Mouse (Mus musculus) spleen, postnatal 36 days (tissue): ENCODE measurements around the gene Cbx5.

Source experiments
- DNase-seq, 2 experiments: peaks; one replicate each; pipeline ENCODE4 v3.0.0; 2022; ENCODE audit warnings: low spot score in 2 of 2, mixed read lengths in 1 of 2

Cbx5 gene

DNA sequence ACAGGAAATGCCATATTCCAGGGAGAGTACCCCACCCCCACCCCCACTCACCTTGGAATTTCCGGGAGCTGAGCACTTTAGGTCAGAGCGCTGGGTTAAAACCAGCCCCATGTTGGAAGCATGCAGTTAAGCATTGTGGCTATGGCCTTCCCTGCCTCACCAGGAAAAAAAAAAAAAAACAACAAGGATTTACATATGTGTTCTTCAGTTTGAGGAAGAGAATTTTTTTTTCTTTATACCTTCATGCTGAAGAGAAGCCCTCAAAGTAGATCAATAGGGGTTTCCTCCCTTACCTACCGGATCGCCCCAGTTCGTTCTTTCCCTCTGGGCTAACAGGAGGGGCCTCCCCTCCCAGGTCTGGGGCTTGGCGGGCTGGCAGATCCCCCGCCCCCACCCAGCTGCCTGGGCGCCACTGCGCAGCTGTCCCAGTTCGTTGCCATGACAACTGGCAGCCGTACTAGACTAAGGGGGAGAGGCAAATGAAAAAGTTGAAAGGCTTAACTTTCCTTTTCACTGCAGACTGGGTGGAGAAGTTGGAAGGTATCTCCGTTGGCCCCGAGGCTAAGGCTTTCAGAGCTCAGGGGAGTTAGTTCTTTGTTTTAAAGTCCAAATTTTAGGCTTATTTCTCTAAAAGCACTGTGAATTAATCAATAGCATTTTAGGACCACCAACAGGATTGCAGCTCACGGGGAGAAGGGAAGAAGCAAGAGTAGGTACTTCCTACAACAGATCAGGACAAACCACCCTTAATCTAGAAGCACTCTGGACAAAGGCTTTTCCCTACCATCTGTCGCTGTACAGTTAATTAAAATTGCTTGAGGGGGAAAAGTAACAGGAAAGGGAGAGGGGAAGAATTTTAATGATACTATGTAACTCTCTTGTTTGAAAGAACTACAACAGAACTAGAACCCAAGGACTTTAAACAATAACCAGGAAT, 24.4 kb downstream of the Cbx5 start:
- peak; percentile 72 to 77 for DNase-seq

DNA sequence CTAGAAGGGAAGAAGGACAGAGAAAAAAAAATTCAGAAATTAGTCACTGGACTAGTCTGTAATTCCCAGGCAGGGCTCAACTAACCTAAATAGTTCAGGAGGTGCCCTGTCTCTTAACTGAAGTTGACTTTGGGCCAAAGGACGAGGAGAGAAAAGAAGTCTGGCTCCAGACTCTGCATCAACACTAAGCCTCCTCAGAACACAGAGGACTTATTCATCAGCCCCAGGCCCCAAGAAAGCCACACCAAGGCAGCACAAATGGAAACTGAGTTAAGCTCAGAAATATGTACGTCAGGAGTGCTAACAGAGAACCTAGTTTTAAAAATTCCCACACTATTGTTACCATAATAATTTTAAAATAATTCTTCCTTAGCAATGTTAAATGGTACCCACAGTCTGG, 25.5 kb downstream of the Cbx5 start:
- DNase-seq: no peak

DNA sequence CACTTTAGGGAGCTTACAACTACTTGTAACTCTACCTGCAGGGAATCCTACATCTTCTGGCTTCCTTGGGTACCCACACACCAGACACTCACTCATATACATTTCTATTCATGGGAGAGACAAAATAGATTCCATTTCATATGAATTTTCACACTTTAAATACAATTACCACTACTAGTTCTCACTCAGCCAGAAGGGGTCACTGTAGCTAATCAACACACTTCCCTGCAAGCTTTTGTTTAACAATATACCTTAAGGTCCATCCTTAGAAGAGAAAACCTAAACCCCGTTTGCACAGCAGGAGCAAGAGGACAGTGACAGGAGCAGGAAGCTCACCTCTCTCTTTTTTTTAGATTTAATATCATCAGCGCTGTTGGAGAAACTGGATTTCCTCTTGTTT, 34.5 kb downstream of the Cbx5 start:
- no peak for DNase-seq

DNA sequence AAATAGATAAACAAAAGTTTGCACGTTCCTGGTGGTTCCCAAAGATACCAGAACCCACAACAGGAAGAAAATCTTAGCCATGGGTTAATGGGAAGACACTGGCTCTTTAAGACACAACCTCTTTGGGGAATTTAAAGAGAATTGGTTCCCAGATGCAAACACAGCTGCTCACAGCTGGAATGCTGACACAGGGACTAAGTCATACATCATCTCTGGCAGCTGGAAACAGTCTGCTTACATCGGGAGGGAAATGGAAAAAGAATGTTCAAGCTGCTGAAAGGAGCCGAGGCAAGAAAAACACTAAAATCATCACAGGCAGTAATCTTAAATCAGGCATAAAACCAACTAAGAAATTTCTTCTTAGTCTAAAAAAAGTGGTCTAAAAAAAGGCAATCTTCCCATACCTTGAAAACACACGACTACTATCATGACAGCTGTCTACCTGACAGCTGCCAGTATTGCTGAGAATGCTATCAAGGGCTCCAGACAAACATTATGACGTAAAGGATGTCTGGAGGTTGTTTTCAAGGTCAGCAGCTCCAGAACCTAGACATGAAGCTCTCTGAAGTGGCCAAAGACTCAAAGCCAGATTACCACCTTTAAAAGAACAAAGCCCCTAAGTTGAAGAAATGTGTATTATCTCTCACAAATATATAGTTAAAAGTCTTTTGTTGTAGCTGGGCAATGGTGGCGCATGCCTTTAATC, 37.4 kb downstream of the Cbx5 start:
- DNase-seq: no peak

DNA sequence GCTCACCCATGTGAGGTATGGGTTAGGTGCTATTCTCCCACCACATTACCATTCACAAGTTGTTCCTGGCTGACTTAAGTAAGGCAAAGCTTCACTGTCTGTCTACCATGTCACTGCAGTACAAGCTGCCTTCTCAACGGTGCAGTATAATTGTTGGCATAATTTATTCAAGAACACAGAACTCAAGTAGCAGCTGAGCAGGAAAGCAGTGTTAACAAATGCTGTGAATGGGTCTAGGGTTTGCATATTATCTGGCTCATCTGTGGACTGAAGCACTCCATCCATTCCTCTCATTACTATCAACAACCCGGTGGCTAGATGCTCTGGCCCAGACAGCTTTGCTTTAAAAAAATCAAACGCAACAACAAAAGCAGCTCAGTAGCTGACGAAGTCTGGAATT, 41.8 kb downstream of the Cbx5 start:
- no peak for DNase-seq

DNA sequence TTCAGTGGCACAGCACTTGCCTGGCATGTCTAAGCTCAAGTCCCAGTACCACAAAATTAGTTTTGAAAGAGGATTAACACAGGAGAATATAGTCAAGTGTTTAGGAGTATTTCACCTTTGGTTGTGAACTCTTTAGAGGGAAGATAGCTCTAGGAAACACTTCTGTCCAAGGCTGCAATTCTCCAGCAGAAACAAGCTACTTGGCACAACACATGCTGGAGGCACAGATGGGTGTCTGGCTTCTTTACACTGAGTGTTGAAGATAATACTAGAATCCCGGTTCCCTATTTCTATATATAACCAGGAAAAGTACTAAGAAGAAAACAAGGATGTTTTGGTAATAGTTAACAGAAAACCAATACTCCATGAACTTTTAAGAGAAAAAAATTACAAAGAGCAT, 42.8 kb downstream of the Cbx5 start:
- no peak for DNase-seq

DNA sequence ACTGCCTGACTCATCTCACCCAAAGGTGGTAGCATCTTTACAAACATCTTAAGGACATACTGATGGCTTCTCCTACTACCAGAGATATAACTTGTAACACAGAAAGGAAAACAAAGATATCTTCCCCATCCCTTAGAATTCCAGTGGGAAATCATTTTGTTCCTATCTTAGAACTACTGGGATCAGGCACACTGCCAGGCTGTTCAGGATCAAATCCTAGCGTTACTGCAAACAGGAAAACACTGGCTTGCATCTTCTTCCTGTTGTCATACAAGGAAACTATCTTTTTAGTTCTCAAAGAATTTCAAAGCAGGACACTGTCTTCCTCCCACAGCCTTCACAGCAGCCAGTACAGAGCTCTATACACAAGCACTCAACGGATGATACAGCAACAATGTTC, 46.0 kb downstream of the Cbx5 start:
- DNase-seq: no peak

DNA sequence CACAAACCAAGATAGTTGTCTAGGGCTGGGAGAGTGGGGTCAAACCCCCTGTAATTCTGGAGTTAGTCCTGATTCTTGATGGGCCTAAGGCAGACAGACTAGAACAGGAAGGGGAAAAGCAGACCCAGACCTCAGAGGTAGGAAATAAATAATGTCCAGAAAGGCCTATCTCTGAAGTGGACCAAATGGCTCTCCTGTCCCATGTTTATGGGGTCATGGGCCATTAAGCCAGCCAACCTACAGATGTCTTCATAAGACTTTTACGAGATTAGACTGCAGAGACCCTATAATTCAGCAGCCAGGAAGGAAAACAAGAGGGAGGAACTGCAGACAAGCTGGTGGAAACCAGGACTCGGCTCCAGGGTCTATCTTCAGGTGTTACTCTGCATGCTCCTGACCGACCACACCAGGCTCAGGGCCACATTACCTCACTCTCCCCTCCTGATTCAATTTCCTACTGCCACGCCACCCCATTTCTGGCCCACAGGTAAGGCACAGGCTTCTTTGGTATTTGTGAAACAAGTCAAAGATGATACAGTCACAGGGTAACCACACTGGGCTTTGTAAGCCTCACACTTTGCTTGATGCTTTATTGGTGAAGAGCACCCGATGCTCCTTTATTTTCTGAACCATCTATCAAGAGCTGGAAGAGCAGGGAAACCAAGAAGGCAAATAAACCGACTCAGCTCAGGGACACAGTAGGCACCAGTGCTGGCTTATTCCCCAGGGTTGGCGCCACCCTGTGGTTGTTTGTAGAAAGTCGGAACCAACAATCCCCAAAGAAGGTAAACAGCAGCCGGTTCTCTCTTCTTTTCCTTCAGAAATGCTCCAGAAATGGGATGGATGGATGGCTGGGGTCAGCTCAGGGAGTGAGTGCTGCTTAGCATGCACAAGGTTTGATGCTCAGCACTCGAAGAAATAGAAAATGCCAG, 48.8 kb downstream of the Cbx5 start:
- DNase-seq: no peak

DNA sequence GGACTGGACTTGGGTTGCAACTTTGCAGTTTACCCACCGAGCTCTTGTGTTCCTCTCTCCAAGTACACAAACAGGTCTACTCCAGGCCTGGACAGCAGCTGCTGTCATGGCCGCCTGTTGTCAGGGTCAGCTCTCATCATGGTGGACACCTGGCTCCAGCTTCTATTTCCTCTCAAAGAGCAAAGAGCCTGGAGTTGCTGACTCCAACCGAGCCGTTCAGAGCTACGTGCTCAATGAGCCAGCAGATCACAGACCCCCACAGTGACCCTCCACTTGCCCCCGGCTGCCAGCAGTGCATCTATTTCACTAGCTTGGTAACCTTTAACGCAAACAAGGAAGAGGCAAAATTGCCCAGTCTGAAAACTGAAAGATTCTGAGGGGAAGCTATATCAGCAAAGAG, 49.5 kb downstream of the Cbx5 start:
- no peak for DNase-seq

DNA sequence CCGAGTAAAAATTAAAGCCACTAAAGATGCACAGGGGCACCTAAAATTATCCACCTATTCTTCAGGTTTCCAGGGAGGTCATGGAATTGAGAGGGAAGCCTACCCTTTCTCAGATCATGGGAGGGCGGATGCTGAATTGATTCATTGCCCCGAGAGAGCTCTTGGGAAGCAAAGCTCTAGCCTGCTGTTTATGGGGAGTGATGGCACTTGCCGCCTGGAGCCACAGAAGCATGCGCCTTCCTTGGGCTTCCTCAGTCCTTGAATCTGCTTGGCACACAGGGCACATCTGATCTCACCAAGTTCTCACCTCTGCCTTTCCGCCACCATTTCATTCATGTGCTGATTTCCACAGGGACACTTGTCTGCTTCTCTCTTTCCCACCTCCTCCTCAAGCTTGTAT, 51.8 kb downstream of the Cbx5 start:
- DNase-seq: no peak

DNA sequence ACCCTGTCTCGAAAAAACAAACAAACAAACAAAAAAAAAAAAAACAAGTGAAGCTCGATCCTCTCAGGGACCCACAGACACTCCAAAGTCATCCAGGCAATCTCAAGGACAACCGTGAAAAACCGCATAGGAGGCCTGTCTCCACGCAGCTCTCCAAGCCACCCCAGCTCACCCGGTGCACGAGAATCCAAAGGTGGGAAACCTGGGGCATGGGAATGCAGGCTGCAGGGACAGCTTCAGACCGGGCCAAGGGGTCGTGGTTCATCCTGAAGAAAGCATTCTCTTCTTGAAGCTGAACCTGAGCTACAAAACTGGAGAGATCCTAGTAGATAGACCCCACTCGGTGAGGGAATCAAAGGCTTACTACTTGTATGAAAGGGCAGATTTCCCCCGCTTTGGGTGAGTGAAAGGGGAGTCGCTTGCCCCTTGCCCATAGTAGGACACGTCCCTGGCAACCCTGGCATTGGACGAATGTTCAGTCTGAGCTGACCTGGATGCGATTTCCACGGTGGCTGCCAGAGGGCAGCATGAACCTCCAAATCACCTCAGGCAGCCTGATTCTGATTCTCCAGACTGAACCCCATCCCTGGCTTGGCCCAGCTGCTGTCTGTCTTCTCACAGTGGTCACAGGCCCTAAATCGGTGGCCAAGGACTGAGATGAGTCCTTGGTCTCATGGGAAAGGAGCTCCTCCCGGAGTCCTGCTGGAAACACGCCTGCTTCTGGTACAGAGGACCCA, 54.0 kb downstream of the Cbx5 start:
- peak in 1 of 2 experiments; percentile 21 for DNase-seq

DNA sequence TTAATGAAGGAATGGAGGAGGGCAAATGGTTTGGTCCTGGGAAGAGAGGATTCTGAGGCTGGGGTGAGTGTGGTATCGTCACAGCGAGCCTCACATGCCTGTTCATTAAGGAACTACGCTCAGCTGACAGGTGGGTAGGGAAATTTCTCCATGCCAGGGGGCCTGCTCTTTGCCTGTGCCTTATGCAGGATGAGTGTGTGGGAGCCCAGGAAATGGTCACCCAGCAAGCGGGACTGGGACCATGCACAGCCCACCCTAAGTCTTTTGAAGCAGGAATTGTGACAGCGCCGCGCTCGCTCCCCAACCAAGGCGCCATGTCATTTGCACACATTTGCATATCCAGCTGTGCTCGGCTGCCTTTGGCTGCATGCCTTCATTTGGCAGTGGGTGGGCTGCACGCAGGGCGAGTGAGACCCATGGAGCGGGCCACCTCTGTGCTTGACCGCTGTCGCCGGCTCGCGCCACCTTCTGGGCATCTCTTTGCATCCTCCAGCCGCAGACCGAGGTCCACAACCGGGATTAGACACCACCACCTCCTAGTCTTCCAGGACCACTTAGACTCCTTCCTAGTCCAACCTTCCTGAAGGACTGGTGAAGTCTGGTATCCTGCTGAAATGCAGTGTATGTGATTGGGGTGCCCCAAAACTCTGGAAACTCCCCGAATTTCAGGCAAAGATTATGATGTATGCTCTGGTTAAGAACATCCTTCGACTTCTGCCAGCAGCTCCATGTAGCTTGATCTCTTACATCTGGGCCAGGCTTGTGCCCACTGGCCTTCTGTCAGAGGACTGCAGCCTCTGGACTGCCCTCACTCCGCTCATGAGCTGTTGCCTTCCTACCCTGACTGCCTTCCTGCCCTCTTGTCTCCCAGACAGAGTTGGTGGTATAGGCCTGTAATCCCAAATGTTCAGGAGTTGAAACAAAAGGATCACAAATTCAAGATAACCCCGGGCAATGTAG, 55.7 kb downstream of the Cbx5 start:
- no peak for DNase-seq

DNA sequence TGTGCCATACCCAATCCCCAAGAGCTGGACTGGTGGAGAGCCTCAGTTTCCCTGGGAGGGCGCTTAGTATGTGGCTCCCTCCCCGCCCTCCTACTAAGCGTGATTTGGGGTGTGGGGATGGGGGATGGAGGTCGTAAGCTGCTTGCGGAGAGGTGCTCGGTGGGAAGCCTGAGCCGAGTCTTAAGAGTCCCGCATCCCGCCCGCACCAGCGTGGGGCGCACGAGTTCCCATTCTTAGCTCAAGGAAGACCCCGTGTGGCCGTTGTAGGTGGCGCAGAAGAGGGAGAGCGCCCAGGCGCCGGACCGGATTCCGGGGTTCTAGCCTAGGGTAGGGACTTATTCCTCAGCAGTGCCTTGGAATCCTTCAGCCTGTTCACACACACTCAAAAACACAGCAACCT, 56.5 kb downstream of the Cbx5 start:
- DNase-seq: peak; percentile 37 to 51

DNA sequence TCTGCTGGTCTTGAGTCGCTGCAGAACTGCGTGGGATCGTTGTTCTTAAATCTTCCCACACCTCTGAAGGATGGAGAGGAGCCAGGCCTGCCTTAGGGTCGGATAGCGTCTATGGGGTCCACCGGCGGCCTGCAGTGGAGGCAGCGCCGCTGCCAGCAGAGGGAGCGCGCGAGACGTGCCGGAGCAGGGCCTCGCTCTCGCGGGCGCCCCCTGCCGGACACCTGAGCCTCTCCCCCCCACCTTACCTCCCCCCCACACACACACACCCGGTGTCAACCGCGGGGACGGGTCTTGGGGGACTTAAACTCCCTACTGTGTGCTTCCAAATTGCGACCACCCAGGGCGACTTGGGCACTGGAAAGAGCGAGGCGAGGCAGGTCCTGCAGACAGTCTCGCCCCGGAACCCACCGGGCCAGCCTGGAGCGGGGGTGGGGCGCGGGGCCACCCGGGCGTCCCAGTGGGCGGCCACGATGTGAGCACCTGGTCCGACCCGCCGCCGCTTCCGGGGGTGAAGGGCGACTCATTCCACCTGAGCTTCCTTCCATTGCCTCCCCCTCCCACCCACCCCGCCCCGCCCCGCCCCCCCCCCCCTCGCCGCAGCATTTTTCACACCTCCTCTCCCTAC, 57.3 kb downstream of the Cbx5 start:
- DNase-seq: peak; percentile 67 to 72

DNA sequence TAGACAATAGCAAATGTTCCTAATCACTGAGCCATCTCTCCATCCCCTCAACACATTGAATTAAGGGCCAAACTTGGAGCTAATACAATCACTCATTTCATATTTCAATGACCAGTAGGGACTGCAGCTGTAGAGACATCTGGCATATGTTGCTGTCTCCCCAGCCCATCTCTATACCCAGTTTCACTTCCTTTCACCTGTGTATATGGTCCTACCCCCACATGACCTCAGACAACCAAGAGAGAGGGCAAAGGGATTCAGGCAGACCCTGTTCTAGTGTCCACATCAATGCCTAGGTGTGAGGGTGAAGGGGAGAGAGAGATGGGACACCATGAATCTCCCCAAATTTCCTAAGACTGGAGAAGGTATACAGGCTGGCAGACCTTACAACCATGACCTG, 59.2 kb downstream of the Cbx5 start:
- peak; percentile 25 to 32 for DNase-seq

DNA sequence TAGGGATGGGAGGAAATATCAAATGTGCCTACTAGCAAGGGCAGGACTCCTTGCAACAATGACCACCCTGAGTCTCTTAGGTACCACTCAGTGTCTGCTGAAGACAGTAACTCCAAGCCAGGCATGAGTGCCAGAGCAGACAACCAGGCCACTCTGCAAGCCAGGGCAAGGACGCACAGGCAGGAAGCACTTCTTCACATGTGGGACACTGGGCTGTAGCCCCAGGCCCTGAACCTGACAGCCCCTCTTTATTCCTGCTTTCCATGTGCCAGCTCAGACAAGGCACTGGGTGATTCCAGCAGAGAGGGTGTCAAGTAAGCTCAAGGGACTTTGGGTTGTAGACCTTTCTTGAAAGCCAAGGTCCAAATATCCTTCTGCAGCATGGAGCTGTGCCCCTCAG, 60.8 kb downstream of the Cbx5 start:
- no peak for DNase-seq

DNA sequence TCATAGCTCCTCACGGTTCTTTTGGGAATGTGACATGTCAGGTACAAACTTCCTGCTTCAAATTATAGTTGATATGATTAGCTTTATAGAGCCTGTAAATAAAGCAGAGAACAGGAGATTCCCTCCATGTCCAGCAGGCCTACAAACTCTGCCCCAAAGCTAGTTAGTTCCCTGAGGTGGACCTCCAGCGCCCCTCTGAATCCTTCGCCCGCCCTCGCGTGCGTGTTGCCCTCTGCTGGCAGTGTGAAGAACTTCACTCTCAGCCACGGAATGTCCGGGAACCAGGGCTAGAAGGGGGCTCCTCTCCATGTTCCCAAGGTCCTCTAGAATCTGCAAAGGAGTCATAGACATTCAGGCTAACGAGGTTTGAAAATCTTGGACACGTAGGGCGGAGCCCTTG, 61.5 kb downstream of the Cbx5 start:
- DNase-seq: peak in 1 of 2 experiments; percentile 27

DNA sequence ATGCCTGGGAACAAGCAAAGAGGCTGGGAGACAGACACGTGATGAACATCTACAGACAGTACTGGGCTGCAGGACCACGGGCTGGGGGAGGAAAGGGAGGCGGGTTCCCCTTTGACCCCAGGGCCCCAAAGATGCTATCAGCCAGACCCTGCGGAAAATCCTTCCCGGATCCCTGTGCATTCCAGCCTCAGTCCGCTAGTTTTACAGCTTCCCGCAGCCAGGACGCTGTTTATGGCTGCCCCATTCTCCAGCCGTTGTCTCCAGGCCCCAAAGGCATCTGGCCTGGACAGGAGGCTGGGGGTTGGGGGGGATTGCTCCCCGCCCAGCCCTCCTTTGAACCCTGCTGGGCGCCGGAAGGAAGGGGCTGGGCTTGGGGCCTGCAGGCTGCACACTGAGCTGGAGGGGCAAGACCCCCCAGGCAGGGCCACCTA, 62.0 kb downstream of the Cbx5 start:
- DNase-seq: no peak

DNA sequence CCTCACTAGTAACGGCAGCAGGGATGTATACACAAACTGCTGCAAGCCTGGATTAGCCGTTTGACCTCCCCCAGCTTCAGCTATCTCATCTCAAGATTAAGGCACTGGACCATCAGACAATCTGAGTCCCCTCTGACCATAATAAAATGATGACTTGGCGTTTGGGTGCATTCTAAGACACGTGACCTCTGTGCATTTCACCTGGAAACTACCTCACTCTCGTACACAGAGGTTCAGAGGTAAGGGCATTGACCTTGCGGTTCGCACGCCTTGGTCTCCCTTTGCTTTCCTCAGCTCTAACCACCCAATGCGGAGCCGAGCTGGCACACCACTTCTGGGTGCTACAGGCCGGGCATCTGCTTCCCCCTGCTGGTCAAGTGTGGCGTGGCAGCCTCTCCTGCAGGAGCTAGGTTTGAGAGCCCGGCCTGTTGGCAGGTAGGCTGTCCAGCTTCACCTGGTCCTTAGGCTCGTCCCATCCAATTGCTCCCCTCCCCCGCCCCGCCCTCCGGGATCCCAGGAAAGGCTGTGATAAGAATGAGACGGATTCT, 62.7 kb downstream of the Cbx5 start:
- DNase-seq: peak; percentile 75 to 80
